Mouse (Mus musculus) spleen, adult 2 months (tissue): ENCODE measurements at regions not wholly inside any gene's neighbourhood (a gene's known extent, or its start where the extent isn't known, plus 50 kb on each side); places are given as distances from the start of the nearest gene placed in this dataset.

Experiments used
- DNase-seq, 2 experiments: peaks; one replicate each; pipeline versions ENCODE4 v3.0.0 to v3.0.0-alpha.2; 2012 to 2021; ENCODE audit warnings: low spot score in 2 of 2, low read depth in 1 of 2
- H3K27ac ChIP-seq: fragments of 200-500 bp; 2 replicates; pipeline ENCODE4 v1.5.1; 2012; ENCODE audit warnings: low read length, inconsistent platforms; ENCODE audit not compliant: insufficient read depth
- H3K27me3 ChIP-seq: fragments of 200-500 bp; 2 replicates; pipeline ENCODE4 v1.6.1; 2012; ENCODE audit warnings: mild to moderate bottlenecking, moderate library complexity, low read length, inconsistent platforms; ENCODE audit not compliant: control insufficient read depth, insufficient read depth
- H3K36me3 ChIP-seq: fragments of 200-500 bp; 2 replicates; pipeline ENCODE4 v1.6.1; 2012; ENCODE audit warnings: mild to moderate bottlenecking, low read length, inconsistent platforms; ENCODE audit not compliant: control insufficient read depth, insufficient read depth
- H3K4me1 ChIP-seq: fragments of 200-500 bp; 2 replicates; pipeline ENCODE4 v1.6.1; 2011; ENCODE audit warnings: inconsistent platforms; ENCODE audit not compliant: control insufficient read depth, insufficient read depth, insufficient read length
- H3K4me3 ChIP-seq: fragments of 200-500 bp; 2 replicates; pipeline ENCODE4 v1.5.1; 2011; ENCODE audit warnings: mild to moderate bottlenecking, inconsistent platforms; ENCODE audit not compliant: insufficient read depth, insufficient read length; ENCODE audit errors: extremely low read depth
- CTCF ChIP-seq: fragments of 200-500 bp; IDR thresholded peaks from 2 replicates; pipeline ENCODE4 v1.5.1; 2011; ENCODE audit warnings: mild to moderate bottlenecking, inconsistent platforms; ENCODE audit not compliant: insufficient read depth, insufficient read length, insufficient replicate concordance; ENCODE audit errors: extremely low read depth
- POLR2A ChIP-seq: fragments of 200-500 bp; IDR thresholded peaks from 2 replicates; pipeline ENCODE4 v1.6.1; 2011; ENCODE audit warnings: low read depth, low read length, inconsistent platforms
- WGBS: fragments of 180-500 bp; shearing (Covaris S2); methylation state at CpG from one replicate; pipeline ENCODE4 v1.1.7; 2018; 5-methylcytosine and 5-hydroxymethylcytosine counted together

DNA sequence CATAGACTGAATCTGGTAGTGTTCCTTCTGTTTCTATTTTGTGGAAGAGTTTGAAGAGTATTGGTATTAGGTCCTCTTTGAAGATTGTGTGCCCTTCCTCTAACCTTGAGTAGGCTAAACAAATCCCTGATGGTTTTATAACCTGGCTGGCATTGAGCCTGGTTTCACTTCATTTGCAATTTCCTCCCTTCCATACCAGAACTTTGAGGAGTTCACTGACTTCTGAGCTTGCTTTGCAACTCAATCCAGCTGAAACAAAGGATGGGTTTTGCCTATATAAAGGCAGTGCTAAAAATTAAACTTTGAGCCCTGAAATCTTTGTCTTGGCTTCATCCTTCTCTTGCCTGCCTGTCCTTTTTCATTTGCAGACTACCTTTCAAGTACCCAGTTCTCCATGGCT lies 2297.9 kb downstream of the 4930444P10Rik start:
- Histone ChIP-seq H3K36me3 (no peaks in the 10 kb centered on the region), H3K4me3 (no peak overlapping the region), H3K27me3 (no peaks in the 10 kb centered on the region), H3K27ac (no peak overlapping the region), H3K4me1 (no peaks in the 10 kb centered on the region)
- TF ChIP-seq POLR2A (no peak), CTCF (no peak)
- DNase-seq: no peak

DNA sequence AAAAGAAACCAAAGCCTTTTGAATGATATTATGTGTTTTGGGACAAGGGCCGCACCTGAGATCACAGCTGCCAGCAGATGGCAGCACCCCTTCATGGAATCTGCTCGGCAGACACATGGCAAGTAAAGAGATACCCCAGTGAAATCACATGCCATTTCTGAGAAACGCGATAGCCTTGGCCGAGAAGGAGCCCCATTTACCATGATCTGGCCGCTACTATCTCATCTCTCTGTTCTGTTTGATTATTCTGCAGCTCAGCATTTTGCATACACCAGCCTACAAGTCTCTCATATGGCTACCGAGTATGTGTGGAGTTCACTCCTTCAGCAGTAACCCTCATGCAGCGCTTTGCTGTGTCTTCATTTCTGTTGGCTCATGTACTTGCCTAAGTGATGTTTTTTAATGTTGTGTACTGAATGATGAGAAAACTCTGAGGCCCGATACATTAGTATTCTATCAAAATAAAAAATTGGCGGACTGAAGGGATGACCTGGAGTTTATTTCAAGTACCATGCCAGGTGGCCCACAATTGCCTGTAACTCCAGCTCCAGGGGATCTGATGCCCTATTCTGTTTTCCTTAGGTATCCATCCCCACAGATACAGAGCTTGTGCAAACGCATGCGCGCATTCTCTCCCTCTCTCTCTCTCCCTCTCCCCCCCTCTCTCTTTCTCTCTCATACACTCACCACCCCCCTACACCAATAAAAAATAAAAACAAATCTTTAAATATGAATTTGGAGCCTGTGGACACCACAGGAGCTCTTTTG lies 2303.6 kb downstream of the 4930444P10Rik start:
- H3K36me3 ChIP-seq: no peaks in the 10 kb centered on the region
- TF ChIP-seq CTCF: peak; percentile 74; the same call in 1 of the 2 replicates
- TF ChIP-seq POLR2A: no peak
- WGBS: 50% methylated on average over 13 of the region's 13 CpGs
- no peaks in the 10 kb centered on the region for H3K27me3 ChIP-seq
- H3K27ac ChIP-seq: no peak overlapping the region
- no peak overlapping the region for H3K4me3 ChIP-seq
- peaks cover 2% of the 10 kb centered on the region for H3K4me1 ChIP-seq
- DNase-seq: peak; percentile 30 to 72

GRCm38 (mm10) chr1:13787016-13787415 lies 2306.1 kb downstream of the 4930444P10Rik start:
- TF ChIP-seq CTCF: no peak
- TF ChIP-seq POLR2A: no peak
- H3K36me3 ChIP-seq: no peaks in the 10 kb centered on the region
- WGBS: 49% methylated on average over 2 of the region's 2 CpGs
- no peak for DNase-seq
- no peak overlapping the region for H3K27ac ChIP-seq
- no peak overlapping the region for H3K4me3 ChIP-seq
- no peaks in the 10 kb centered on the region for H3K27me3 ChIP-seq
- H3K4me1 ChIP-seq: peaks cover 2% of the 10 kb centered on the region

GRCm38 (mm10) chr1:13784396-13784795 lies 2308.7 kb downstream of the 4930444P10Rik start:
- H3K4me3 ChIP-seq: no peak overlapping the region
- no peak for TF ChIP-seq POLR2A
- TF ChIP-seq CTCF: peak; percentile 45; the same call in 1 of the 2 replicates
- H3K27ac ChIP-seq: no peak overlapping the region
- H3K36me3 ChIP-seq: no peaks in the 10 kb centered on the region
- peaks cover 2% of the 10 kb centered on the region for H3K4me1 ChIP-seq
- H3K27me3 ChIP-seq: no peaks in the 10 kb centered on the region
- WGBS: 4% methylated on average over 4 of the region's 4 CpGs
- peak in 1 of 2 experiments; percentile 28 for DNase-seq

- H3K27ac ChIP-seq: no peak overlapping the region
- no peaks in the 10 kb centered on the region for H3K36me3 ChIP-seq
- no peaks in the 10 kb centered on the region for H3K27me3 ChIP-seq
- TF ChIP-seq CTCF (no peak), POLR2A (no peak)
- H3K4me1 ChIP-seq: peaks cover 2% of the 10 kb centered on the region
- H3K4me3 ChIP-seq: no peak overlapping the region
- WGBS: 63% methylated on average over 3 of the region's 3 CpGs
- no peak for DNase-seq
Observed at GRCm38 (mm10) chr1:13782633-13783032, 2310.5 kb downstream of the 4930444P10Rik start.

GRCm38 (mm10) chr1:13772106-13772505 lies 2321.0 kb downstream of the 4930444P10Rik start:
- TF ChIP-seq POLR2A: no peak
- TF ChIP-seq CTCF: no peak
- H3K27me3 ChIP-seq: no peaks in the 10 kb centered on the region
- no peaks in the 10 kb centered on the region for H3K36me3 ChIP-seq
- no peak overlapping the region for H3K27ac ChIP-seq
- no peak for DNase-seq
- no peak overlapping the region for H3K4me3 ChIP-seq
- H3K4me1 ChIP-seq: peaks cover 9% of the 10 kb centered on the region
- 4% methylated on average over 2 of the region's 2 CpGs for WGBS

- Histone ChIP-seq H3K4me3 (no peak overlapping the region), H3K27me3 (no peaks in the 10 kb centered on the region), H3K27ac (no peak overlapping the region), H3K36me3 (no peaks in the 10 kb centered on the region), H3K4me1 (peaks cover 9% of the 10 kb centered on the region)
- DNase-seq: no peak
- TF ChIP-seq CTCF (no peak), POLR2A (no peak)
- 25% methylated on average over 10 of the region's 10 CpGs for WGBS
Observed at GRCm38 (mm10) chr1:13771014-13771463, 2322.1 kb downstream of the 4930444P10Rik start.
